In genomic region chr2:29506411-29506810, GRCm38 (mm10) we compare ENCODE assay signal across 13 mouse cellular contexts.
"Had no signal": no experiment of that assay in that cellular context is flagged by ENCODE, and none has a peak within 500 bp of the region (broad histone marks: within the 10 kb centered on the region; RNA-seq: fewer than 3 reads in every experiment).

No protein-coding gene starts in this region.

- H3K4me1 ChIP-seq: liver, embryonic 15.5 days had no signal

- H3K36me3 ChIP-seq: liver, embryonic 15.5 days had no signal

- H3K9ac ChIP-seq: liver, embryonic 15.5 days had no signal

- DNase-seq: kidney, adult 11 months; kidney, adult 9 months; kidney, postnatal 36 days; lung, adult 2 months; lung, postnatal 36 days; right cerebral cortex, postnatal 4 days; spleen, adult 18-20 months; thymus, adult 18-20 months; thymus, postnatal 14 days had no signal

- H3K9me3 ChIP-seq: liver, embryonic 15.5 days had no signal

- ATAC-seq: lung, postnatal 0 days had no signal

- H3K27ac ChIP-seq: kidney, postnatal 0 days; liver, embryonic 15.5 days had no signal

- H3K4me2 ChIP-seq: liver, embryonic 11.5 days; liver, embryonic 15.5 days had no signal

- H3K4me3 ChIP-seq: liver, embryonic 15.5 days had no signal

- H3K27me3 ChIP-seq: liver, embryonic 15.5 days had no signal
